ENCODE assay signal across 19 mouse cellular contexts in the genomic region with DNA sequence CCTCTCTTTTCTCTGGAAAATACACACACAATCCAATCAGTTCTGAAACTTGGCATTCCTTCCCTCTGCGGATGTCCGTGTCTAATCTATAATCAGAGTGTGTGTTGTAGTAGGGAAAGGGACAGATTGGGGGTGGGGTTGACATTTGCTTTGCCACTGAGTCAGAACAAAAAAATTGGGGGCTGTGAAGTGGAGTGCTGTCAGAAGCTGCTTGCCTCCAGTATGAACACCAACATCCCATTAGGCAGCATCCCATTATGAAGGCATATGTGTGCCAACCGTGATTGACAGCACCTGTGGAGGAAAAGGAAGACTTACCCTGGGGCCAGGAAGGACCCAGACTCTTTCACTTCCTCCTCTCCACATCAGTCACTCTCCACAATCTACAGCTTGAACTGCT. TPM values are rescaled to one million over a fixed set of nuclear protein-coding genes. Genes with fewer than 3 reads are reported as not detected.
A peak's percentile ranks its signal among the peaks of the same experiment; 100 is the strongest.
DNase-seq lines count a peak whose midpoint lies in the region; ATAC-seq and TF ChIP-seq lines count a peak whose summit lies in the region.
"Had no signal": no experiment of that assay in that cellular context is flagged by ENCODE, and none has a peak within 500 bp of the region (broad histone marks: within the 10 kb centered on the region; RNA-seq: fewer than 3 reads in every experiment).

No protein-coding gene starts in this region.

- ATAC-seq in forebrain, embryonic 14.5 days, result no peak
- no peak for ATAC-seq in forebrain, postnatal 0 days
- ATAC-seq in kidney, embryonic 14.5 days (ENCODE audit: low FRiP score, low TSS enrichment), result peak; percentile 52; the same call in 1 of the 2 replicates
- peak; percentile 46 for ATAC-seq in hindbrain, embryonic 16.5 days
- no peak for ATAC-seq in midbrain, postnatal 0 days (ENCODE audit: low FRiP score)
- ATAC-seq in megakaryocyte, adult 5-6 weeks (ENCODE audit: poor library complexity, severe bottlenecking), result no peak

- TF ChIP-seq CTCF in forebrain, postnatal 0 days (IDR thresholded peaks at IDR 0.05; ENCODE audit: low read depth), result no peak
- TF ChIP-seq CTCF in midbrain, postnatal 0 days (IDR thresholded peaks at IDR 0.05), result no peak

- 55% methylated on average over 3 of the region's 3 CpGs for WGBS in forebrain, embryonic 14.5 days
- WGBS in forebrain, postnatal 0 days, result 59% methylated on average over 3 of the region's 3 CpGs
- WGBS in kidney, embryonic 14.5 days, result 82% methylated on average over 3 of the region's 3 CpGs
- WGBS in hindbrain, embryonic 16.5 days, result 28% methylated on average over 3 of the region's 3 CpGs
- 50% methylated on average over 3 of the region's 3 CpGs for WGBS in midbrain, postnatal 0 days

- H3K4me3 ChIP-seq in forebrain, embryonic 14.5 days (ENCODE audit: low read depth, low read length), result no peak overlapping the region
- no peak overlapping the region for H3K4me3 ChIP-seq in forebrain, postnatal 0 days (ENCODE audit: low read depth, low read length)
- no peak overlapping the region for H3K4me3 ChIP-seq in kidney, embryonic 14.5 days (ENCODE audit: low read length)
- no peak overlapping the region for H3K4me3 ChIP-seq in hindbrain, embryonic 16.5 days (ENCODE audit: low read length)
- H3K4me3 ChIP-seq in midbrain, postnatal 0 days (ENCODE audit: low read depth, low read length), result no peak overlapping the region
- H3K4me3 ChIP-seq: limb, embryonic 12.5 days; liver, embryonic 13.5 days; myocyte had no signal

- no peaks in the 10 kb centered on the region for H3K36me3 ChIP-seq in forebrain, embryonic 14.5 days (ENCODE audit: control insufficient read depth, insufficient read depth, low read length)
- no peaks in the 10 kb centered on the region for H3K36me3 ChIP-seq in forebrain, postnatal 0 days (ENCODE audit: insufficient read depth)
- no peaks in the 10 kb centered on the region for H3K36me3 ChIP-seq in kidney, embryonic 14.5 days (ENCODE audit: control insufficient read depth, insufficient read depth, low read length)
- no peaks in the 10 kb centered on the region for H3K36me3 ChIP-seq in hindbrain, embryonic 16.5 days (ENCODE audit: control insufficient read depth, insufficient read depth, low read length)
- no peaks in the 10 kb centered on the region; the same call in 1 of the 2 replicates for H3K36me3 ChIP-seq in midbrain, postnatal 0 days (ENCODE audit: insufficient read depth, low read length)
- H3K36me3 ChIP-seq: limb, embryonic 12.5 days; liver, embryonic 13.5 days had no signal

- DNase-seq in forebrain, embryonic 14.5 days (ENCODE audit: low spot score), result peak; percentile 22
- DNase-seq in forebrain, postnatal 0 days, result no peak
- no peak for DNase-seq in kidney, postnatal 25 days
- peak; percentile 33 for DNase-seq in midbrain, postnatal 0 days (ENCODE audit: low spot score)
- no peak for DNase-seq in MN1 (ENCODE audit: low spot score)
- DNase-seq: adrenal gland, postnatal 10 days; cerebellum, adult 11-12 months; cerebellum, postnatal 25 days; gastrocnemius, postnatal 10 days; liver, embryonic 13.5 days; right cerebral cortex, postnatal 14 days; thymus, postnatal 25 days had no signal

- no peaks in the 10 kb centered on the region for H3K9me3 ChIP-seq in forebrain, embryonic 14.5 days (replicated peaks; ENCODE audit: control insufficient read depth, low read length)
- no peaks in the 10 kb centered on the region for H3K9me3 ChIP-seq in forebrain, postnatal 0 days (ENCODE audit: low read length)
- H3K9me3 ChIP-seq in kidney, embryonic 14.5 days (ENCODE audit: control insufficient read depth, low read length), result no peaks in the 10 kb centered on the region
- no peaks in the 10 kb centered on the region for H3K9me3 ChIP-seq in hindbrain, embryonic 16.5 days (ENCODE audit: control insufficient read depth, low read length)
- no peaks in the 10 kb centered on the region for H3K9me3 ChIP-seq in midbrain, postnatal 0 days (ENCODE audit: low read length)
- H3K9me3 ChIP-seq: limb, embryonic 12.5 days; liver, embryonic 13.5 days had no signal

- no peak overlapping the region for H3K27ac ChIP-seq in forebrain, embryonic 14.5 days (ENCODE audit: low read depth, low read length)
- H3K27ac ChIP-seq in forebrain, postnatal 0 days (ENCODE audit: low read depth, low read length), result no peak overlapping the region
- H3K27ac ChIP-seq in kidney, embryonic 14.5 days (ENCODE audit: low read depth, low read length), result no peak overlapping the region
- no peak overlapping the region for H3K27ac ChIP-seq in hindbrain, embryonic 16.5 days (ENCODE audit: low read depth, low read length)
- no peak overlapping the region for H3K27ac ChIP-seq in midbrain, postnatal 0 days (ENCODE audit: low read depth, low read length)
- H3K27ac ChIP-seq: limb, embryonic 12.5 days; liver, embryonic 13.5 days; stomach, postnatal 0 days had no signal

- H3K27me3 ChIP-seq in forebrain, embryonic 14.5 days (replicated peaks; ENCODE audit: control insufficient read depth, insufficient read depth, low read length), result no peaks in the 10 kb centered on the region
- H3K27me3 ChIP-seq in forebrain, postnatal 0 days (ENCODE audit: insufficient read depth, low read length), result no peaks in the 10 kb centered on the region
- no peaks in the 10 kb centered on the region for H3K27me3 ChIP-seq in kidney, embryonic 14.5 days (ENCODE audit: control insufficient read depth, insufficient read depth, low read length)
- no peaks in the 10 kb centered on the region for H3K27me3 ChIP-seq in hindbrain, embryonic 16.5 days (replicated peaks; ENCODE audit: control insufficient read depth, insufficient read depth, low read length)
- no peaks in the 10 kb centered on the region for H3K27me3 ChIP-seq in midbrain, postnatal 0 days (ENCODE audit: insufficient read depth, low read length)
- H3K27me3 ChIP-seq: limb, embryonic 12.5 days; liver, embryonic 13.5 days had no signal

- no peaks in the 10 kb centered on the region for H3K4me1 ChIP-seq in forebrain, embryonic 14.5 days (ENCODE audit: control insufficient read depth, insufficient read depth, low read length)
- H3K4me1 ChIP-seq in forebrain, postnatal 0 days (ENCODE audit: insufficient read depth), result no peaks in the 10 kb centered on the region
- H3K4me1 ChIP-seq in kidney, embryonic 14.5 days (ENCODE audit: control insufficient read depth, insufficient read depth, low read length), result 0 out of 2 replicates have a peak, but pooled peaks cover 3% of the 10 kb centered on the region
- no peaks in the 10 kb centered on the region; the same call in 1 of the 2 replicates for H3K4me1 ChIP-seq in hindbrain, embryonic 16.5 days (ENCODE audit: control insufficient read depth, insufficient read depth, low read depth, low read length)
- no peaks in the 10 kb centered on the region for H3K4me1 ChIP-seq in midbrain, postnatal 0 days (ENCODE audit: insufficient read depth, low read length)
- H3K4me1 ChIP-seq: liver, embryonic 13.5 days had no signal

- no peak overlapping the region for H3K9ac ChIP-seq in forebrain, embryonic 14.5 days (ENCODE audit: low read length)
- H3K9ac ChIP-seq in forebrain, postnatal 0 days, result no peak overlapping the region
- H3K9ac ChIP-seq in kidney, embryonic 14.5 days (ENCODE audit: low read depth, low read length), result no peak overlapping the region
- H3K9ac ChIP-seq in hindbrain, embryonic 16.5 days (ENCODE audit: low read depth, low read length), result no peak overlapping the region
- no peak overlapping the region for H3K9ac ChIP-seq in midbrain, postnatal 0 days (replicated peaks; ENCODE audit: low read length, poor library complexity, severe bottlenecking)
- H3K9ac ChIP-seq: limb, embryonic 12.5 days; liver, embryonic 13.5 days had no signal

- H3K4me2 ChIP-seq in forebrain, embryonic 14.5 days (ENCODE audit: low read length), result no peak overlapping the region
- no peak overlapping the region for H3K4me2 ChIP-seq in forebrain, postnatal 0 days (ENCODE audit: low read depth)
- H3K4me2 ChIP-seq in kidney, embryonic 14.5 days (replicated peaks; ENCODE audit: low read depth, low read length), result no peak overlapping the region
- H3K4me2 ChIP-seq in hindbrain, embryonic 16.5 days (ENCODE audit: low read length), result no peak overlapping the region
- H3K4me2 ChIP-seq in midbrain, postnatal 0 days (ENCODE audit: low read depth, low read length, poor library complexity, severe bottlenecking), result no peak overlapping the region
- H3K4me2 ChIP-seq: limb, embryonic 12.5 days; liver, embryonic 13.5 days had no signal

RNA-seq across cellular contexts. Expression of gene Ppp1r14c, which starts 42.8 kb away (rescaled TPM):
- 46.0 and 62.9 TPM in 2 replicates for polyA plus RNA-seq in forebrain, embryonic 14.5 days (2014; fragmentation: Nextera tagmentation; extraction: Ambion mirVana)
- 81.4 and 85.8 TPM in 2 replicates for total RNA-seq in forebrain, postnatal 0 days (2014; rRNA removed)
- 96.8 and 101 TPM in 2 replicates for polyA plus RNA-seq in forebrain, postnatal 0 days (2015; fragmentation: Nextera tagmentation; extraction: Ambion mirVana)
- 3.6 and 5.0 TPM in 2 replicates for polyA plus RNA-seq in kidney, embryonic 14.5 days (2014; fragmentation: Nextera tagmentation; extraction: Ambion mirVana)
- 75.9 and 87.1 TPM in 2 replicates for polyA plus RNA-seq in hindbrain, embryonic 16.5 days (2015; fragmentation: Nextera tagmentation; extraction: Ambion mirVana)
- total RNA-seq in midbrain, postnatal 0 days (2014; rRNA removed), result 62.1 and 66.5 TPM in 2 replicates
- 70.3 and 72.1 TPM in 2 replicates for polyA plus RNA-seq in midbrain, postnatal 0 days (2015; fragmentation: Nextera tagmentation; extraction: Ambion mirVana)
- 0.13 TPM in 1 of 2 replicates, not detected in the other for total RNA-seq in megakaryocyte, adult 5-6 weeks (2015)
- not detected in 2 replicates for total RNA-seq in megakaryocyte, adult 5-6 weeks (2017)
- total RNA-seq: hematopoietic stem cell, adult 5-6 weeks had no signal

Comparison
In these comparisons a context has a peak if more than half of its experiments do, and no peak if none do; other contexts are left out.
1. DNase-seq: peak in forebrain, embryonic 14.5 days (single experiment) and midbrain, postnatal 0 days (single experiment); none in forebrain, postnatal 0 days (single experiment), kidney, postnatal 25 days (0 of 2) and MN1 (single experiment).
2. ATAC-seq: peak in kidney, embryonic 14.5 days (single experiment) and hindbrain, embryonic 16.5 days (single experiment); none in forebrain, embryonic 14.5 days (single experiment), forebrain, postnatal 0 days (single experiment), midbrain, postnatal 0 days (single experiment) and megakaryocyte, adult 5-6 weeks (single experiment).